Mouse (Mus musculus): ENCODE results near the gene Msx3.

- TF ChIP-seq CTCF (IDR thresholded peaks at IDR 0.05; ENCODE audit: insufficient read depth, low read length), result no peak
- no peak for TF ChIP-seq POLR2A (IDR thresholded peaks at IDR 0.05; ENCODE audit: borderline replicate concordance, extremely low read depth, low read depth, low read length)
Measured at GRCm38 (mm10) chr7:140033386-140033785, 15.5 kb downstream of the Msx3 start.

Measured in lung, adult 2 months (tissue).